Mouse (Mus musculus): ENCODE measurements around the gene Col6a6. TPM values are rescaled to one million over a fixed set of nuclear protein-coding genes. Genes with fewer than 3 reads are reported as not detected.

Col6a6 gene
- polyA plus RNA-seq, 1 experiment, result 0.75 TPM

DNA sequence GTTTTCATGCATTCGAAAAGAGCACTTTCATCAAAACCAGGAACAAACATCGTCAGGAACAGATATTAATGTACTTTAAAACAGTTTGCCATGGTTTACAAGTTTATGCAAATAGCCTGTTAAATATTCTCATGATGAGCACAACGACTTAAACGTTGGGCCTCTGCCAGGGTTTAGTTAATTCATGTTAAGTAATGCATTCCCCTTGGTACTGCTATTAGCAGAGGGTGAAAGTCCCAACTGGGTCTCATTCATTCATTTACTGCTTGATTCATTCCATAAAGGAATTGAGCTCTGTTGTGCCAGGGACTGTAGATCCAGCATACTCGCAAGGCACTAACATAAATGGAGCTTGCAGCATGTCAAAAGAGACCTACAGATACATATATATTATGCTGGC lies 92.8 kb downstream of the Col6a6 start:
- H3K4me3 ChIP-seq (ENCODE audit: insufficient read depth, low read depth, low read length), result no peak overlapping the region
- no peaks in the 10 kb centered on the region for H3K4me1 ChIP-seq (ENCODE audit: control insufficient read depth, insufficient read depth, insufficient read length, low read length)
- H3K27ac ChIP-seq (replicated peaks; ENCODE audit: low read depth, low read length), result no peak overlapping the region

DNA sequence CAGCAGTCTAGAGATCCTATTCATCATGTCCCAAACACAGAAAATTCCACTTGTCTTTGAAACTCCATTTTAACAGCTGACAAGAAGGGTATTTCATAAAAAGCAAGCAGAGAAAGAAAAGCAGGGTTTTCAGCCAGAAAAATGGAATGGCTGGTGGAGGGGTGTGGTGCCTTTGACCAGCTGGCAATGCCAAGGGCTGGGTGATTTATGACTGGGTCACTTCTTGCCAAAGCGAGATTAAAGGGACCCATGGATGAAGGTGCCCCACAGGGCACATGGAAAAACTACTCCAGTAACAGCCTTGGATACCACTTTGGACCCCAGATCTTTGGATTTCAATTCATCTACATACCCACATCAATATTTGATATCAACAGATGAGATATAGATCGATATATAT lies 93.3 kb downstream of the Col6a6 start:
- Histone ChIP-seq H3K4me3 (ENCODE audit: insufficient read depth, low read depth, low read length) (no peak overlapping the region), H3K27ac (replicated peaks; ENCODE audit: low read depth, low read length) (no peak overlapping the region), H3K4me1 (ENCODE audit: control insufficient read depth, insufficient read depth, insufficient read length, low read length) (no peaks in the 10 kb centered on the region)

DNA sequence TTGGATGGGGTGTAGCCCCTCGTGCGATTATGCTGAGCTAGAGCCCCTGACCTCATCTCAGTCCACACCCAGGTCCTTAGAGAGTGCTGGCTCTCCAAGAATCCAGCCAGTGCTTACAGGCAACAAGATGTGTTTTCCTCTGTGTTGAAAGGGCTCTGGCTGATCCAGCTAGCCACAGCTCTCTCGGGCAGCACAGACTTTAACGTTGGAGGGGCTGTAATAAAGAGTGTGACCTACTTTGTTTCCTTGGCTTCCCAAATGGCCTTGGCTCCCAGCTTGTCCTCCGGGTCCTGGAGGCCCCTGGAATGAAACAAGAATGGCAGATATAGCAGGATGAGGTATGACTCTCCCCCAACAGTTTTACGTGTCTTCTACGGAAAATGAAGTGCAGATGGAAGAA lies 96.0 kb downstream of the Col6a6 start:
- Histone ChIP-seq H3K4me1 (ENCODE audit: control insufficient read depth, insufficient read depth, insufficient read length, low read length) (no peaks in the 10 kb centered on the region), H3K4me3 (ENCODE audit: insufficient read depth, low read depth, low read length) (no peak overlapping the region), H3K27ac (replicated peaks; ENCODE audit: low read depth, low read length) (no peak overlapping the region)

DNA sequence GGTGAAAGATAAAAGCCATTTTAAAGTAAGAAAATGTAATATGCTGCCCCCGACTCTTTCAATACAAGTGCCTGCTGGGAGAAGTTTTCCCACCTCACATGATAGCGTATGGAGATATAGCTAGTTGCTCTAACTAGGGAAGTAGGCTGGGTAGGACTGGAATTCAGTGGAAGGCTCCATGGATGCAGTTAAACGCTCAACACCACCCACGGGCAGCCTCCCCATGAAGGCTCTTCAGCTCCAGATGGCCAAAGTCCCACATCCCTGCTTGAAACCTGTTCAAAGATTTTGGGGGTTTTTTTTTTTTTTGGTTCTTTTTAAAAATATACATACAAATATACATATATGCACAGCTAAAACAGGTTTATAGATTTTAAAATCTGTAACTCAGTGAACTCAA lies 107.5 kb downstream of the Col6a6 start:
- H3K27ac ChIP-seq (replicated peaks; ENCODE audit: low read depth, low read length), result no peak overlapping the region
- no peaks in the 10 kb centered on the region for H3K4me1 ChIP-seq (ENCODE audit: control insufficient read depth, insufficient read depth, insufficient read length, low read length)
- no peak overlapping the region for H3K4me3 ChIP-seq (ENCODE audit: insufficient read depth, low read depth, low read length)

DNA sequence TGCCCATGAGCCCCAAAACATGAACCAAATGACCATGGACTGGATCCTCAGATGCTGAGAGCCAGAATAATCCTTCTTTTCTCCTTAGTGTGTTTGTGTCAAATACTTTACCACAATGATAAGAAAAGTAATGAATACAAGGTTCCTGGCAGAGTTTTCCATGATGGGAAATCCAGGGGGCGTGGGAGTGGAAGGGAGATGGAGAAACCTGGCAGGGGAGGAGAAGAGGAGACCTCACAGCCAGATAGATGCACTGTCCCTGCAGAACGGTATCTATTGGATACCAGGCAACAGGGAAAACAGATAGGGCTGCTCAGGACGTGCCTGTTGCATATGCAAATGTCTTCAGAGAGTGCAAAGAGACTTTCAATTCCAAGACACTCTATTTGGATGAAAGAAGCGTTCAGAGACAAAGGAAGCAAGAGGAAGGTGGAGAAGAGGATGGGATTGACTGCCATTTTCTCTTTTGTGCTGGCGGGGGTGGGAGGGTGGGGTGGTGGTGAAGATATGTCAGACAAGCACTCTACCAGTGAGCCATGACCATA lies 108.0 kb downstream of the Col6a6 start:
- Histone ChIP-seq H3K27ac (replicated peaks; ENCODE audit: low read depth, low read length) (no peak overlapping the region), H3K4me3 (ENCODE audit: insufficient read depth, low read depth, low read length) (no peak overlapping the region), H3K4me1 (ENCODE audit: control insufficient read depth, insufficient read depth, insufficient read length, low read length) (no peaks in the 10 kb centered on the region)

DNA sequence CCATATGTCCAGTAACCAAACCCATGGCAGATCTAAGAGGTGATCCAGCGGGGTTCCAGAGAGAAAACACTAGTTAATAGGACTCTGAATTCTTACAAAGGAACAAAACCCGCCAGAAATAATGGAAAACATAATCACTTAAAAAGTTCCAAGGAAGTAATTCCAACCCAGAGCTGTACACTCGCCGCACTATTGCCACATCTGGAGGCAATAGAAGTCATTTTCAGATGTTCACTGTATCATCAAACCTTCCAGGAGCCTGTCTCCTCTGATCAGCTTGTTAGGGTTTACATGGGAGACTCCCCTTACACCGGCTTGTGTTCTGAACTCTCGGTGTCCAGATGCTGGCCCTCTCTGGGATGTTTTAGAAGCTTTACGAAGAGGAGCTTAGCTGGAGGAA lies 108.6 kb downstream of the Col6a6 start:
- Histone ChIP-seq H3K4me3 (ENCODE audit: insufficient read depth, low read depth, low read length) (no peak overlapping the region), H3K4me1 (ENCODE audit: control insufficient read depth, insufficient read depth, insufficient read length, low read length) (no peaks in the 10 kb centered on the region), H3K27ac (replicated peaks; ENCODE audit: low read depth, low read length) (no peak overlapping the region)

DNA sequence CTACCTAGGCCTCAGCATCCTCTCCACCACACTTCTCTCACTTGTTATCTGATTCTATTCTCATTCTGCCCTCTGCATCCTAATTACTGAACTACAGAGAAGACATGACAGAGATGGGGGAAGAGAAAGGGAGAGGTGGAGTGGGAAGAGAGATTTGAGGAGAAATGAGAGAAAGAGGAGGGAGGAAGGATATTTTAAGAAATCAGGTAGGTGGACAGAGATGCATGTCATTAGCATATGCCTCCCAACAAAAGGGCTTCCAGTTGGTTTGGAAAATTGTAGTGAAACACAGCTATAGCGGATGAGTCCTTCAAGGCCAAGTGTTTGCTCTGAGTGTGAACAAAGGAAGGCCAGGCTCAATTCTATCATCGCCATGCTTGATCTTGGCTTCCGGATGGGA lies 115.9 kb downstream of the Col6a6 start:
- Histone ChIP-seq H3K4me3 (ENCODE audit: insufficient read depth, low read depth, low read length) (no peak overlapping the region), H3K27ac (replicated peaks; ENCODE audit: low read depth, low read length) (no peak overlapping the region)

DNA sequence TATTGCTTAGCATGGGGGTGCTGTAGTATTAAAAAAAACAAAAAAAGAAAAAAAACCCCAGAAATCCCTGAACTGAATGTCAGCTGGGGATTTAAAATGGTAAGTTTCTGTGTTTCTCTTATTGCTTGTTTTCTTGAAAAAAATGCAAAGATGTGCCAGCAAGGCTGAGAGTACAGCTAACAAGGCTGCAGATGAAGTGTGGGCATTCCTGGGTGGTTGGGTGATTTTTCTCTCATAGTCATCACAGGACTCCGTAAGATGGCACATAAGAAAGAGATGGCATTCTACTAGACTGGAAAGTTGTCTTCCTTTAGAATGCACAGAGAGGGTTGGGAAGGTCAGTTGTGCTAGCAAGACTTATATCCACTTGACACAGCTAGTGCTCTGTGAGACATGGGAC lies 122.9 kb downstream of the Col6a6 start:
- Histone ChIP-seq H3K27ac (replicated peaks; ENCODE audit: low read depth, low read length) (no peak overlapping the region), H3K4me3 (ENCODE audit: insufficient read depth, low read depth, low read length) (no peak overlapping the region), H3K4me1 (ENCODE audit: control insufficient read depth, insufficient read depth, insufficient read length, low read length) (no peaks in the 10 kb centered on the region)

More for the DNA sequence above, 115.9 kb downstream of the Col6a6 start:
- H3K4me1 ChIP-seq (ENCODE audit: control insufficient read depth, insufficient read depth, insufficient read length, low read length), result no peaks in the 10 kb centered on the region

DNA sequence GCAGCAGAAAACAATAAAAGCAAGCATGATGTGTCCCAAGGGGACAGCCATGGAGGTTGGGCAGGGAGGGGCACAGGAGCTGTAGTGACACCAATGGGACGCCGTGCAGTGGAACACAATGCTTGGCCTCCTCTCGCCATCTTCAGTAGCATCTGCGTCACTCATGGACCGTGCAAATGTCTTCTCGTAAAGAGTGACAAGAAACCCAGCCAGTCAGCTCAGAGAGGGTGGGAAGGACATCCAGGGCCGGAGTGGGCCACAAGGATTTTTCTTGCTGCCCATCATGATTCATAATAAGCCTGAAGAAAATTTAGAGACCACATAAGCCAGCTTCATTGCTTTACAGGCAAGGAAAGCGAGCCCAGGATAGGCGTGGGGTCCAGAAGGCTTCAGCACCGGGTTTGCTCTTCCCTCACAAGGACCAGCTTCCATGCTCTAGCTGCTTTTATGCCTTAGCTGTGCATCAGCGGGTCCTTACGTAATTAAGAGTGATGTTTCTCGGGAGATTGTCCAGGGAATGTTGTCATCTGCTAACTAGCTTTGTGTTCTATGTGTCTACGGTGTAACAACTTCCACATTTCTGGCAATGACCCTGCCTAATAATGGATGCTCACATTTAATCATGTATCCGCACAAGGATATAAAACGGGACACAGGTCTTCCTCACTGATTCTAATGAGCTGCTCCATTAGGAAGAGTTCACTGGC lies 123.6 kb downstream of the Col6a6 start:
- H3K27ac ChIP-seq (replicated peaks; ENCODE audit: low read depth, low read length), result no peak overlapping the region
- no peaks in the 10 kb centered on the region for H3K4me1 ChIP-seq (ENCODE audit: control insufficient read depth, insufficient read depth, insufficient read length, low read length)
- no peak overlapping the region for H3K4me3 ChIP-seq (ENCODE audit: insufficient read depth, low read depth, low read length)

DNA sequence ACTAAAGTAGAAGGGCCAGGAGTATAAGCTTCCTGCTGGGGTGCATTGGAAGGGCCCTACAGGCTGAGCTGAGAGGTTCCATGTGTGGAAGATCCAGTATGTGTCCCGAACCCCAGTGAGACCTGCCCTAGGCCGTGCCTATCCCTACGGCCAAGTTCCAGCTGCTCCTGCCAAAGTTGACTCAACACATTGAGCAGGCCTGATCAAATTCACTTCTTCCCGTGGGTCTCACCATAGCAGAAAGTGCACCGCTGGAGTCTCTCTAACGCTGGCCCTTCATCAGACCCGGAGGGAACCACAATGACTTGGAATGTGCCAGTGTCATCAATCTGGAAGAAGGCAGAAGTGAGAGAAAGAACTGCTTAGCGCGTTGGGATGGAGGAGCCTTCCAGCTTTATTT lies 126.0 kb downstream of the Col6a6 start:
- no peaks in the 10 kb centered on the region for H3K4me1 ChIP-seq (ENCODE audit: control insufficient read depth, insufficient read depth, insufficient read length, low read length)
- H3K27ac ChIP-seq (replicated peaks; ENCODE audit: low read depth, low read length), result no peak overlapping the region

DNA sequence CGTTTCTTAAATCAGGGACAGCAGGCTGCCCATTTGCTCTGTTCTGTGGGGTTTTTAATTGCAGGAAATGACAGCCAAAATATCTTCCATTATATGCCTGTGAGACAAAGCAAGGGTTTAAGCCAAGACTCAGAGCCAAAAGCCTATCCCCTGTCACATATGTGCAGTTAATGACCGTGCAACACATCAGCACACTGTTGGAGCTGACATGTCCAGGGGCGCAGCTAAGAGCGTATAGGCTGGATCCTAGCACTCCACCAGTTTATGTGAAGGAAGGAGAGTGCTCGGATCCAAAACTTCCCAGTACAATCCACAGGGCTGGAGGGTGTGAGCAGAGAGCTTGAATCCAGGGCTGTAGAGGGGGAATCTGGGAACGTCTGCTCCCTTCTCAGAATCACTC lies 127.3 kb downstream of the Col6a6 start:
- Histone ChIP-seq H3K4me3 (ENCODE audit: insufficient read depth, low read depth, low read length) (no peak overlapping the region), H3K4me1 (ENCODE audit: control insufficient read depth, insufficient read depth, insufficient read length, low read length) (no peaks in the 10 kb centered on the region), H3K27ac (replicated peaks; ENCODE audit: low read depth, low read length) (no peak overlapping the region)

More for the DNA sequence above, 126.0 kb downstream of the Col6a6 start:
- no peak overlapping the region for H3K4me3 ChIP-seq (ENCODE audit: insufficient read depth, low read depth, low read length)

DNA sequence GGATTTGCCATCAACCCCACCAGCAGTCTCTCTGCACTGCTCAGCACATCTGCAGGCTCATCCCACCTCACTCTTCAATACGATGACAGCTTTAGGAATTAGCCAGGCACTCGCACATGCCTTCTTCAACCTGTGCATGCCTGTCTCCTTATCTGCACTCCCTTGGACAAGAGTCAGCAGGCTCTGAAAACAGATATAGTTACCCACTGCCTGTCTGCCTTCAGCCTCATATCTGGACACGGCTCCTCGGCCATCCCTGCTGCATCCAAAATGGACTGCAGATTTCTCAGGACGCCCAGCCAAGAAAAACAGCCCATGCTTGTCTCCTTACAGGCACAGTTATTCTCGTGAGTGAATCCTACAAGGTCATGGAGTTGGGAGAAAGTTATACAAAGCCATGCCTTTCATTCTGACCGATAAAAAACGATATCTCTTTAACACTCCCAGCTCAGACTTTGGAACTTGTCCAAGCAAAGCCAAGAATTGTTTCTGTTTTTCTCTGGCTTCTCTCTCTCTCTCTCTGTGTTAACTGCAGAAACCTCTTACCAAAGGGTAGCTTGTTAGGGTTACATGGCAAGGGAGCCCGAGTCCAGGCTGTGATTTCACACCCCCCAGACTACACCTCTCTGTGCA lies 130.1 kb downstream of the Col6a6 start:
- H3K4me3 ChIP-seq (ENCODE audit: insufficient read depth, low read depth, low read length), result no peak overlapping the region
- no peaks in the 10 kb centered on the region for H3K4me1 ChIP-seq (ENCODE audit: control insufficient read depth, insufficient read depth, insufficient read length, low read length)
- no peak overlapping the region for H3K27ac ChIP-seq (replicated peaks; ENCODE audit: low read depth, low read length)

DNA sequence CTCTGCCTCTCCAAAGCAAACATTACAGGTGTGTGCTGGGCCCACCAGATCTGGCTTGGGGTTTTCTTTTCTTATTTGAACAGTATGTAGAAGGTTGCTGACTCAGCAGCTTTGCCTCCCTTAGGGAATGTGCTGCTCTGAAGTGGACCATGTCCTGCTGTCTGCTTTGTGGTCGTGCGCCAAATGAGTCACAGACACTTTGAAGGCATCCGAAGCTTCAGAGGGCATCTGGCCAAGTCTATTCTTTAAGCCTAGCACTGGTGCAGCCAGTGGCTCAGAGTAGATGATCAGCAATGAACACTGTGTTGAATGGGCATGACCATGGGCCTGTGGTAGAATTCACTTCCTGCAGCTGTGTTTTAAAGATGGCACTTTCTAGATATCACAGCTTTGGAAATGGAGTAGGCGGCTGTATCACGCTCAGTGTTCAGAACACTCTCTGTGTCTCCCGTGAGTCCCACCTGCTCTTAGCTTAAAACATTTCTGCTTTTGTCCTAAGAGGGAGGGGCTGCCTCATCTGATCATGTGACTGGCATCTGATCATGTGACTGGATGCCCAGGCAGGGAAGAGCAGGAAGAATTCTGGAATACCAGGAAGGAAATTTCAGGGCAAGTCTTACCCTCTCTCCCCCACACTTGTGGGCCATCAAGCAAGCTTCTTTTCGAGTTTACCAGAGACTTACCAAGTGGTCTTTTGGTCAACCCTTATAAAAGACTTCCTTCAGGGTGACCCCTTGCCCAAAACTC lies 131.0 kb downstream of the Col6a6 start:
- Histone ChIP-seq H3K27ac (replicated peaks; ENCODE audit: low read depth, low read length) (no peak overlapping the region), H3K4me3 (ENCODE audit: insufficient read depth, low read depth, low read length) (no peak overlapping the region), H3K4me1 (ENCODE audit: control insufficient read depth, insufficient read depth, insufficient read length, low read length) (no peaks in the 10 kb centered on the region)

DNA sequence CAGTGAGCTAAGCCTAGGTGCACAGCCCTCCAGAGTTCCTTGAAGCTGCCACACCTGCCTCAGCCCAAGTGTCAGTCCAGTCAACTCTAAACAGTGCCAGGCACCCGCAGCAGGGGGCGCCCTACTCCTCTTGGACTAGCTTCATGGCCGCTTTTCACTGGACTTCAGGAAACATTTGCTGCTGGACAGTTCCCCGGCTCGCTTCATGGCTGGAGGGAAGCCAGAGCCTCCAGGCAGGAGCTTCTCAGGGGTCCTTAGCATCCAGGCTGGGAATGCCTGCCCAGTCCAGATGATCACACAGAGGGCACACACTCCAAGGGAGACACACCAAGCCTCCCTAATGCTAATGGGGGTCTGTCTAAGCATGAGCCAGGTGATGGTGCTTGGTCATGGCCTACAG lies 134.1 kb downstream of the Col6a6 start:
- H3K4me1 ChIP-seq (ENCODE audit: control insufficient read depth, insufficient read depth, insufficient read length, low read length), result no peaks in the 10 kb centered on the region
- no peak overlapping the region for H3K4me3 ChIP-seq (ENCODE audit: insufficient read depth, low read depth, low read length)
- H3K27ac ChIP-seq (replicated peaks; ENCODE audit: low read depth, low read length), result no peak overlapping the region

DNA sequence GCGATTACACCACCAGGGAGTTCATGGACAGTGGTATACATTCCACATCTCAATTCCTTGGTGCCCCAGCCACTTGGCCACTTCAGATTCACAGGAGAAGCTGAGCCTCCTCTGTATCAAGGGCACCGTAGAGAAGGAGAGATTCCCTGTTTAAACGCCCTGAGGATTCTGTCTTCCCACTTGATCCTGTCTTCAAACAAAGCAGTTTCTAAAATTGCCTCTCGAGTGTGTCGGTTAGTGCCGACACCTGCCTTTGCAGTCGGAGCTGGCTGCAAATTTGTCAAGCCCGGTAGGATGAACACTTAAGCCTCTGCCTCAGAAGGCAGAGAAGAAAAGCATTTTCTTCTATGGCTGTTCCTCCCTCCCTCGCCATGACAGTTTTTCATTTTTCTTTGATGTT lies 134.9 kb downstream of the Col6a6 start:
- H3K4me1 ChIP-seq (ENCODE audit: control insufficient read depth, insufficient read depth, insufficient read length, low read length), result no peaks in the 10 kb centered on the region
- H3K4me3 ChIP-seq (ENCODE audit: insufficient read depth, low read depth, low read length), result no peak overlapping the region

More for the DNA sequence above, 134.9 kb downstream of the Col6a6 start:
- no peak overlapping the region for H3K27ac ChIP-seq (replicated peaks; ENCODE audit: low read depth, low read length)
